Mouse (Mus musculus) CD4-positive, CD25-positive, alpha-beta regulatory T cell, adult 4 months (primary cell): ENCODE measurements around the gene Nobox. TPM values are rescaled to one million over a fixed set of nuclear protein-coding genes. Genes with fewer than 3 reads are reported as not detected.

Experiments
- ATAC-seq: one replicate; pipeline ENCODE4 v1.8.0; 2017
- polyA plus RNA-seq, 2 experiments: library from polyadenylated mRNA; unstranded; fragments of 100-300 nt; shearing (Covaris generic); gene quantifications; one replicate each; pipeline ENCODE4 v1.2.1; 2017

Nobox gene
- polyA plus RNA-seq = not detected

DNA sequence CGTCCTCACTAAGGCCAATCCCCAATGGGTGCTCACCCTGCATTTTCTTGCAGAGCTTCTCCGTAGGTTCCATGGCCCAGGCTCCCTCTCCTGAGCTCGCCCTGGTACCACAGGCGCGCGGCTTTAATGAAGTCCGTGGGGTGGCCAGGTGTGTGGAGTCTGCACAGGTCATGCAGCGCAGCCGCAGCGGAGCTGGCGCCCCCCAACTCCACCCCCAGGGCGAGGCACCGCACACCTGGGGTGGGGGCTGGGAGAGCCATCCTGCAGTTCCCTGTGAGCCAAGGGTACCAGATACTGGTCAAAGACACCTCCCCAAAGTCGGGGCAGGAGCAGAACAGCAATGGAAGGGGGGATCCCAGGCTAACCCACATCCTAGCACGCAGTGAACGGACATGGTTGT lies at the start of gene Nobox:
Gene Nobox (minus strand): TSS at position 101 of the 400 bp plus-strand sequence.
- no peak for ATAC-seq

DNA sequence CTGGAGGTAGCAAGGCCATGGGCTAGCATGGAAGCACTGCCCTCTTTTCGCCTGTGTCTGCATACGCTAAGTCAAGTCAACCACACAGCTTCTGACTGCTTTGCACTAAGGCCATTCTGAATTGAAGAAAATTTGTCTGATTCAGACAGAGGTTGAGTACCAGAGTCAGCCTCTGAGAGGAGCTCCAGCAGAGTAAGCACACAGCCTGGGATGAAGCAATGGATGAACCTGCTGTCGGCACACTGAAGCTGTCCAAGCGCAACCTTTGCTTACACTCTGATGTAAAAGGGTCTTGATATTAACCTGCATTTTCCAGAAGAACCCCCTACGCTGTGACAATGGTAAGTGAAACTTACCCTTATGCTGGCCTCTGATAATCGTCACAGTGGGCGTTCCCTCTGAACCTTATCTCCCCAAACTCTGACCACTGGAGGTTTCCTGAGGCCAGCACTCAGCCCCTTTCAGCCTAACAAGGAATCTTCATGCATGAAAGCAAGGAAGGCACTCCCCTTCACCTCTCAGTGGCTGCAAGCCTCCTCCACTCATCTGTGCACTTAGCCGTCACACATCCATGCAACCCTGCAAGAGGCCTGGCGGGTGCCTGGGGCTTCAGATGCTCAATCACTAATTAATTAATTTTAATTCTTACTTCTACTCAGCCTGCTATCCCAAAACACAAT lies 45.3 kb upstream of the Nobox start:
- no peak for ATAC-seq

DNA sequence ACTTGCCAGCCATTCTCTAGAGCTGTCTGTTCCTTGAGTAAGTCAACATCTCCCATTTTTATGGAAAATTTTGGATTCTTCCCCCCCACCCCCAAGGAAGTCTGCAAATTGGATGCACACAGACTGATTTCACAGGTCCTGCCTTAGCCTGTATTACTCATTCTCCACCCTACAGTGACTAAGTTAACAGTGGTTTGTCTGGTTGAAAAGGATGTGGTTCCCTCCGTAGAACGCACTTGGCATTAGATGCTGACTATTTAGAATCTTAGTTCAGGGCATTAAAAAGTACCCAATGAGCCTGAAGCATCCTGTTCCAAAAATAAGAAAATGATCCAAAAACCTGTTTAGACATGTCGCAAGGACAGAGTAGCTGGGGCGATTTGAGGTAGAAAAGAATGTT lies 44.1 kb upstream of the Nobox start:
- ATAC-seq = no peak

DNA sequence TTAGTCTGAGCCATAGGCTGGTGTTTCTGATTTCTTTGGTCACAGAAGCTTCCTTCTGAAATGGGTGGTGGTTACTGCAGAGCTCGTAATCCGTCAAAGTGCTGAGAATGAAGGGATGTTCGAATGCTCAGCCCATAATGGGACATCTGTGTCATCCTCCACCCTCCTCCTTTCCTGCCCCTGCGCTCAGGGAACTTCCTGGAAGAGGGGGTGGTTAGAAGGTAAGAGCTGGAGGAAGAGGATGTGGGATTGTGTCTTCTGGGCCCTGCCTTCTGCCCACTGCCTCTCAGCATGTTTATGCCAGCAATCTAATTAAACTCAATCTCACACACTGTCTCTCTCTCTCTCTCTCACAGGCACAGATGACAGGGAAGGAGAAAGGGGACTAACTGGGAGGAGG lies 39.7 kb upstream of the Nobox start:
- ATAC-seq = peak; percentile 80

DNA sequence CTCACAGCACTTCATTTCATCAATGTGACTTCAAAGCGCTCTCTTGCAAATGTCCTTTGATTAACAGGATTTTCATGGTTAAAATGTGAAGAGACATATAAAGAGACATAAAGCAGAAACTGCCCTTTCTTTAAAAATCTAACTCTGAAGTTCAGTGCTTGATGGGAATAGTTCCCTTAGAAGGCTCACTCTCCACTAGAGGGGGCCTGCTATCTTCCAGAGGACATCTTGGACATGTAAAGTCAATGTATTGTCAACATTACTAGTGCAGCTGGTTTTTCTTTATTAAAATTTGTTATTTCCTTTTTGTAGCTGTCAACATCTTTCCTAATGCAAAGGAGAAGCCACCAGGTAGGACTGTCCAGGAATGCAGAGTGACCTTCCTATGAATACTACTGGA lies 38.3 kb upstream of the Nobox start:
- ATAC-seq = peak; percentile 38

DNA sequence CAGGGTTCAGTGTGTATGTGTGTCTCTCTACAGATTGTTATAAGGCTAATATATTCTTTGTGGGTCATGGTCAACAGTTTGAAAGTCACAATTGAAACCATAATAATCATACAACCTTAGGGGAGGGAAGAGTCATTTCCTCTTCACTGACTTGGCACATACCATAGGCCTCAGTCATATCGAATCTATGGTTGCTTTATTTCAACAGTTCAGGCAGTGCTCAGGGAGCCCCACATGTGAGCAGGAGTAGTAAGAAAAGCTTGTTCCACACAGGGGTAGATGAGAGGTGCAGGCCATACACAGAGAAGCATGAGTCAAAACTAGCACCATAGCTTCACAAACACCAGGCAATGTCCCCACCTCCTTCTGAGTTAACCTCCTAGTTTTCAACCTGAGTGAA lies 33.7 kb upstream of the Nobox start:
- no peak for ATAC-seq

DNA sequence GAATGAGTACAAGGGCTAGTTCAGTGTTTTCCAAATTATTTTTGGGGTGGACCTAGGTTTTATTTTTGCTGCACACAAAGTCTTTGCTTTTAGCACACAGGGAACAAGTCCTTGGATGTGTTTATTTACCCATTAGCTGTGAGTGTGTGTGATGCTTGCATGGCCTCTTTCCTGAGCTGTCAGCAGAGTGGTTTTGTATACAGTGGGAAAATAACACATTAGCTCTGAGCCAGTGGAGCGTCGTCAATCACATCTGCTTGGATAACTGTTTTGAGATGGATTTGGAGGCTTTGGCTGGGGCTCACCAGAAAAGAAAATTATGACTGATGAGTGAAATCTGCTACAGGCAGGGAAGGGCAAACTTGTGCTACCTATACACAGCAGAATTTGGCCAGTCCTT lies 33.0 kb upstream of the Nobox start:
- ATAC-seq = no peak

DNA sequence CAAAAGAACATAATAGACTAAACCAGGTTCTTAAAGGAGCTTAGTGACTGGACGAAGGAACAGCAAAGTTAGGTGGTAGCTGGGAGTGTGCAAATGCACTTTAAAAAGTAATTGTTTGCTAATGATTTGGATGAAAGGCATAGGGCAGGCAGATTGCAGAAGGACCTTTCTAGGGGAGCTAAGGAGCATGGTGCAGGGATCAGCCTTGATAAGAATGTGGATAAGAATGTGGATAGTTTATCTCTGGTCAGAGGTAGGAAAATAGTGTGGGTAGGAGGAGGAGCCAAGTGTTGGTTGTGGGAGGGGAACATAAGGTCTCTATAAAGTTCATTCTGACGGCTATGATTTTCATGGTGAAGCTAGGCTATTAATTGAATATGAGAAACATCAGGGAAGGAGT lies 29.4 kb upstream of the Nobox start:
- no peak for ATAC-seq

DNA sequence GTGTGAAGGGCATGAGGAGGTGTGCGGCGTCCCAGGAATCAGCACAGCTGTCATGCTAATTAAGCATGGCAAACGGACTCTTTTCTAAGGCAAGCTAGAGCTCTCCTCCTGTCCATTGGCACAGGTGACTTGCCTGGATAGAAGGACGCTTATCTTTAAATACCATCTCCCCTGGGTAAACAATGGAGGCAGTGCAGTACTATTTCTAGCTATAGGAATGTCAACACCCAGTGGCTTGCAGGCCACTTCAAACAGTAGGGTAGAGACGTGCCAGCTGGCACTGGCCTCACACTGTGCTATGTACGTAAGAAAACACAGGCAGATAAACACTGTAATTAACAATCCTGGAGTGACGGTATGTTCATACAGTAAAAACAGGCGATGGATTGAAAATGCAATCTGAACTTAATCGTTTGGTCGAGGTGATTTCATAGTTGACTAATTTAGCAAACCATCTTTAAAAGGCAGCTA lies 28.2 kb upstream of the Nobox start:
- ATAC-seq = no peak

DNA sequence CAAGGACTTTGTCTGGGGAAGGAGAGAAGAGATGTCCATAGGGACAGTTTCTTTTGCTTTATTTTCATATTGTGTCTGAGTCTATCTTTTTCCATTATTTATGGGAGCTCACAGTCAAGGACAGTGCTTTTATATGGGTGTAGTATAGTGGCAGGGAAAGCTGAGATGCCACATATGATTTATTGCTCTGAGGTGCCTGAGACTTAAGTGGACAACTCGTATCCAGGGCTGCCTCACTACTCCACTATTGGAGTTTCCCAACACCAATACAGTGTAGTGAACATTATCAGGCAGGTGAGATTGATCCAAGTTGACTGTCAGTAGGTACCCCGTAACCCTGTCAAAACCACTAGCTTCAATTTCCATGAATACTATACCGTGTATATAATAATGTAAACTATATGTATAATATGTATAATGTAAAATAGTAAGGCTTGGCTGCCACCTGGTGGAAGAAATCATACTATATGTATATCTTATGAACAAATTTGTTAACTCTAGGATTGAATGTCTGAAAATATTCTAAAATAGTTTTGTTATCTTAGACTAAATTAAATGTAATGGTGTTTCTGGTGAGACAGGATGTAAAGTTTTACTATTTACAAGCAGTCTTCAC lies 26.4 kb upstream of the Nobox start:
- ATAC-seq = peak; percentile 34

DNA sequence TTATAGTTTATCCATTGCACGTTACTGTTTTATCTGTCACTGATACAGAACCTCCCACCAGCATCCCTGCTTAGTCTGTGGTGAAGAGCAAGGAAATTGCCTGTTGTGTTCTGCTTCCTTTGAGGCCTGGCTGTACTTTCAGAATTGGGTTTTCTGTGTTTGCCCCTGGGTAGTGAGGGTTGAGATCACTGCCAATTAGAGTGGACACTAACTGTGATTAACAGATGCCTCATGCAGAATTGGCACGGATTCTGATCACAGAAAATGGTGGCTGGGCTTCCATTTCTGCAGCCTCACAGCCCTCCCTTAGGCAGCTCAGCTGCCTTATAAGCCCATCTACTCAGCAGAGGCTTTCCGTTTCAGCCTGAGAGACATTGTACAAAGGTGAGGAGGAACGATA lies 24.1 kb upstream of the Nobox start:
- no peak for ATAC-seq

DNA sequence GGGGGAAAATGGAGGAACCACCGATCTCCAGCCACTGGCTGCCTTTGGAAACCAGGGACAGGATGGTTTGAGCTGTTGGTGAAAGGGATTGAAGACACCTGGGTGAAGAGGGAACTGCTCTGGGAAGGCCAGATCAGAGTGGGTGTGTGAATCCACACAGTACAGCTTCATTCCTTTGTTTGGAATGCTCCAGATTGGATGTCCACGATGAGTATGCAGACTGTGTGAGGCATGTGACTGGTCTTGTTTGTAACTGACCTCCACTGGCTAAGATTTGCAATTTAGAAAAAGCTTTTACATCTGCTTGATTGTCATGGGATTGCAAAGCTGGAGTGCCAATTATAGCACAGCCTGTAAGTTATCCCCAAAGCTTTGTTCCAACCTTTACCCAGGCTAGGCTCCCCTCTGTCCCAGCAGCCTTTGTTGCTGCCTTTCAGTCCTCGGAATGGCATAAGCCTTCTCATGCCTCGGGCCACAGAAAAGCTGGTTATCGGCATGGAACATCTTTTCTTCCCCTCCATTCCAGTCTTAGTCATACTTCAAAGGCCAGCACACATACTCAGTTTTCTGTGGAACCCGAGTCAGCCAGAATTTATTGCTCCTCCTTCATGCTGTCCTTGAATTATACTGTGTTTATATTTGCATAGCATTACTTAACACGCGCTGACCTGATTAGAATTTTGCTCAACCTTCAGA lies 3.8 kb upstream of the Nobox start:
- no peak for ATAC-seq

DNA sequence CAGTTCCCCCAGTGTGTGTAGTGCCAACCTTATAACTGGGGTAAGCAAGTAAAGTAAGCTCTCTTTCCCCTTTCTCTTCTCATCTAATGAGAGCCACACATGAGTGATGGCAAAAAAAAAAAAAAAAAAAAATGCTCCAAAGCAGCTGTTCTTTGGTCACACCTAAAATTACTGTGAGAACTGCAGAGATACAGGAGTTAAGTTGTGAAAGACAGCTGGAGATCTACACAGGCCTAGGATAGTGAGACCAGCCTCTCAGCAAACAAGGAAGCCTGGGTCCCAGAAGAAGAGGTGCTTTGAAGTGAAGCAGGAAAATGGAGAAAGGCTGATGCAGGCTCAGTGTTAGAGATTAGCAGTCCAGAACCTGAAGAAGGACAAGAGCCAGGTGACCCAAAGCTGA lies 3.2 kb upstream of the Nobox start:
- ATAC-seq = no peak

DNA sequence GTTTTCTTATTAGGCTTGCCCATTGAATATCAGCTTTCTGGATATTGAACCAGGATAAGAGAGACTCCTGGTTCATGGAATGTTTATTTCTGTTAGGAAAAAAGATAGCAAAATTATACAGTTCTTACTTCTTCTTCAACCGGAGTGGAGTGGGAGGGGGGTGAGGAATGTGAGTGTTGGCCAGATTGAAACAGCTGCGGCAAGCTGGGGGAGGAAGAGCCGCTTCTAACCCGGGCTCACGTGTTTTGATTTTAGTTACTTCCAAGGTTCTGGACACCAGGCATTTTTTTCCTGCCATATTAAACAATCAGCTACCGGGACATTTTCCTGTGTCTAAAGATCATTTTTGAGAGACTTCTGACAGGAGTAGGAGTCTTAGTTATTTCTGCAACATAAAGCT lies 717 bp upstream of the Nobox start:
- no peak for ATAC-seq

DNA sequence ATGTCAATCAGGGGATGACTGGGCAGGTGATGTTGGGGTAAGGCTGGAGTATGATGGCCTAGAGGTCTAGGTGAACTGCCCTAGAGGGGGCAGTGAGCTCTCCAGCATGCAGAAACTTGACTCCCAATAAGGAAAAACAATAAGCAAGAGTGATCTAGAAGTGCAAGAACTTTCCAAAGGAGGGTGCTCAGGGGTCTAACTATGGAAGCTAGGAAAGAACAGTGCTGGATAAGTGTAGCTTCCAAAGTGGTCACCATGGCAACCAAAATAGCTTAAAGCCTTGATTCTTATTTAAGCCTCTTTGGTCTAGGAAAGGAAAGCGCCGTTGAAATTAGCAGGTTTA lies 11.9 kb downstream of the Nobox start:
- no peak for ATAC-seq

DNA sequence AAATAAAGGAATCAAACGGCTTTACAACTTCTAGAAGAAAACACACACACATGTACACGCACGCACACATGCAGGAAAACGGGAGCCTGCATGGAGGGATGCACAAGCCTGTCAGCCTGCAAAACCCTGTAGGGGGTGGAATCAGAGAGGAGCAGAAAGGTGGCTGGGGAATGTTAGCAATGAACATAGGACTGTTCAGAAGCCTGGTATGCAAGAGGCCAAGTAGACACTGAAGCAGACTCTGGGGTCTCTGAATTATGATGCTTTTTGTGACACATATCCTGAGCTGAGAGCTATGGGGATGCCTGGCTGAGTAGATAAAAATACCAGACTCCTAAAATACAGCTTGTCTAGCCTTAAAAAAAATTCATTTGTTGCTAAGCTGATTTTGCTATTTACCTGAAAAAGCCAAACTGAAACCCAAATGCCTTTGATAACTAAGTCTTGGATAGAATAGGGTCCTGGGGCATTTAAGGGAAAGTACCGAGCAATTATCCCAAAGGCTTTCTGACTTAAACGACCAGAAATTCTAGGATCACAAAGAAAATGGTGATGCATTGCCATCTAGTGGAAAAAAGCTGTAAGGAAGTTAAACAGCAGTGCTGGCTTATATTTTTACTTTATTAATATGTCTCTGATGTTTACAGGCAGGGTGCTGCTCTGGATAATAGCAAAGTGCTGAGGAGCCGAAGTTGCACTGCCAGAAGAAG lies 12.4 kb downstream of the Nobox start:
- peak; percentile 49 for ATAC-seq

DNA sequence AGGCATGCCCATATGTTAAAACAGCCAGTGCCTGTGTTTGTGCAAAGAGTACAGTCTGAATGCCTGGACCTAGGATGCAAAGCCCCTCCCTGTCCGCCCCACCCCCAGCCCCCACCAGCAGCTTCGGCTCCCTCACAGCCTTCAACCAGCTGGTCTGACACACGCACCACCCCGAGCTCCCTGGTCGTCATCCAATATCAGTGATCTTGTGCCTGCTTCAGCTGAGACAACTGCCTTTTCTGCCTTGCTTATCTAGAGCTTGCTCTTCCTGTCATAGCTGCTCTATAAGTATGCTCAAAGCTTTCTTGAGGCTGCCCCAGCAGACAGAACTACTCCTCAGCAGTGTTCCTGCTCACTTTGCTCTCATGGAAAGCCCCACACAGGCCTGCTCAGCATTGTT lies 13.4 kb downstream of the Nobox start:
- ATAC-seq = no peak

DNA sequence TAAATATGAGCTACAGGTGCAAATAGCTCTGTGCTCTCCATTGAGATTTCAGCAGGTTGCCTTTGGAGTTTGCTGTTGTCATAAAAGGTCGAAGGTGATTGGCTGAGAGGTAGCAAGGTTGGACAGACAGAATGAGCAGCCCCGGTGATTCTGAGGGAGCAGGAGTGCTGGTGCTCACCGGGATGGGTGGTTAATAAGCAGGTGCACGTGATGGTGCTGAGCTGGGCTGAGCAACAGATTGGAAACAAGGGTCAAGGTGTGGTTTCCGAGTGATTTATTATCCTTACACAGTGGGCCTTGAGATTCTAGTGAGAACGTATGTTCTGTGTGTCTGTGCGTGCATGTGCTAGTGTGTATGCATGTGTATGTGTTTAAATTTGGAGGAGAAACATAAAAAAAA lies 16.2 kb downstream of the Nobox start:
- no peak for ATAC-seq

DNA sequence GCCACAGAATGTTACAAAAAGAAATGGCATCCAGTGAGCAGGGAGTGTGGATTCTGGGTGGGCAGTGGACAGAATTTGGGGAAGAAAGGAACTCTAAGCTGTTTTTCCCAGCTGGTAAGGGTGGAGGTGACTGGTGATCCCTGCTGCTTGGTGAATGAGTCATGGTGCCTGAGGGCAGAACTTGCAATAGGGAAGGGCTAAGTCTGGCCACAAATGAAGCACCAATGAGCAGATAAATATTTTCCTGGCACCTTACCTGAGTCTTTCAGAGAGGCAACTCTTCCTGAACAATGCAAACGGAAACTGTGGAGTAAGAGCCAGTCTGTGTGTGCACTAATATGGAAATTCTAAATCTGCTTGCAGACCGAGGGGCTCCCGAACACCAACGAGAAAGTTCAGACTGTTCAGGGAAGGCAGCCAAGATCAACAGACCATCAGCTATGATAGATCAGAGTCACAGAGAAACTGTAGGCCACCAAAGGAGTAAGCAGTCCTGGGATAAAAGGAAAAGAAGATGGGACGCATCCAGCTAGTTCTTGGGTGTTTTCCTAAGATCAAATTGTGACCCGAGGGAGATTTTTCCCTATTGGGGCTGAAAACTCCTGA lies 16.8 kb downstream of the Nobox start:
- no peak for ATAC-seq

DNA sequence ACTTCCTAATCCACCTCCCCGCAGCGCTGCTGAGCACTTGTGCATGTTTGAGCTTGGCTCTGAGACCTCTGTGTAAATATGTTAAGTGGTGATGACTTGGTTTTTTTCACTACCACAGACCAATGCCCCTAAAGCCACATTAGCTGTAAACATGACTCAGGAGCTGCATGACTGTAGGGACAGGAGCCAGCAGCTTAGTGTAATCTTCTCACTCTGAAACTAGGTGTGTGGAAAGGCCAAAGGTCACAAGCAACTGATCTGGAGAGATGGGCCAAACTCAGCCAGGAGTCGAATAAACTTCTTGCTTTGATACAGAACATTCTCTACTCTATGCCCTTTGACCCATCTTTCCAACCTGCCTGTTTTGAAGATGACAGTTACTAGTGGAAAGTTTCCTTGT lies 17.3 kb downstream of the Nobox start:
- ATAC-seq = no peak

DNA sequence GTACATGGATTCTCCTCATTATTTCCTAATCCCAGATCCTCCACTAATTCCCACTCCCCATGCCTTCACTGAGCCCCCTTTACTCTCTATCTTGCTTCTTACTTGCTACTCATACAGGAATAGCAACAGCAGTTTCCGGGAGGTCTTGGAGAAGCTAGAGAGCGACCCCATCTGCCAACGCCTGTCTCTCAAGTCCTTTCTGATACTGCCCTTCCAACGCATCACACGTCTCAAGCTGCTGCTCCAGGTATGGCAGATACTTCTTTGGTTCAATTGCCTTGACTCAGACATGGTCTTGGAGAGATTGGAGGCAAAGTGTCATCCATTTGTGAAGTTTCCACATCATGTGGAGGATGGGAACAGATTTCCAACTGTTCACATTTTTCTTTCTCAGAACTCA lies 28.9 kb downstream of the Nobox start:
- no peak for ATAC-seq

DNA sequence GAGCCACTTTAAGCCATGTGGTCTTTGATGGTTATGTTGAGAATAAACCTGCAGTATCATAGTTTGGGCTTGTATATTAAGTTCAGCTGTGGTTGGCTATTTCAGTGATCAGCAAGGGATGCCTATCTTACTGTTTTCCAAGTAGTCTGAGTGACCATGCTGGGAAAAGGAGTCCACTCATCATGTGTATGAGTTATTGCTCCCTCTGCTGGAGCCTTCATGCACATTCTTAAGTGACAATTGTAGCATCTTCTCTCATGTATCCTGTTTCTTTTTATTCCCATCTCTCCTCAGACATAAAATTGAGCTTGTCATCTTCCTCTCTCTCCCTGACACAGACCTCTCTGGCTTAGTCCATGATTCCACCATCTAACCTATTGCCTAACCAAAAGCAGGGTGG lies 31.1 kb downstream of the Nobox start:
- ATAC-seq = peak; percentile 54

DNA sequence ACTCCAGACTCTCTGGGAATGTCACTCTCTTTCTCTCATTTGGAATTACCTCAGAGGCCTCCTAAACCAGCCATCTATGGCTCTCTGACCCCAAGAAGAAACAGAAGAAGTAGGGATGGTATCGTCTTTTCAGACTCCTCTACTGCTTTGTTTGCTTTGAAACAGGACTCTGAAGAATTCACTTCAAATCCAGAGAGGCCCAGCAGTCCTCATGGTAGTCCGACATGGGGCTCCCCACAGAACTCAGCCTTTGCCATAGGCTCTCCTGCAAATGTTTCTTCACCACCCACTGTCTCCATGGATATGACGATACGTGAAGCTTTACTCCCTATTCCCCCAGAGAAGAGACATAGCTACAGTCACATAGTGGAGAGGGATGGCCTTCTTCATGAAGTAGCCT lies 35.2 kb downstream of the Nobox start:
- no peak for ATAC-seq
